Mouse (Mus musculus) mature B cell (primary cell): Measurements from ENCODE around the gene Map2k2.

Source experiments
- in situ Hi-C: fragments of 300-500 bp; cut with MboI; formaldehyde crosslinking; loops from 2 replicates; pipeline ENCODE4 v1.14.3; 2019

The Map2k2 gene

DNA sequence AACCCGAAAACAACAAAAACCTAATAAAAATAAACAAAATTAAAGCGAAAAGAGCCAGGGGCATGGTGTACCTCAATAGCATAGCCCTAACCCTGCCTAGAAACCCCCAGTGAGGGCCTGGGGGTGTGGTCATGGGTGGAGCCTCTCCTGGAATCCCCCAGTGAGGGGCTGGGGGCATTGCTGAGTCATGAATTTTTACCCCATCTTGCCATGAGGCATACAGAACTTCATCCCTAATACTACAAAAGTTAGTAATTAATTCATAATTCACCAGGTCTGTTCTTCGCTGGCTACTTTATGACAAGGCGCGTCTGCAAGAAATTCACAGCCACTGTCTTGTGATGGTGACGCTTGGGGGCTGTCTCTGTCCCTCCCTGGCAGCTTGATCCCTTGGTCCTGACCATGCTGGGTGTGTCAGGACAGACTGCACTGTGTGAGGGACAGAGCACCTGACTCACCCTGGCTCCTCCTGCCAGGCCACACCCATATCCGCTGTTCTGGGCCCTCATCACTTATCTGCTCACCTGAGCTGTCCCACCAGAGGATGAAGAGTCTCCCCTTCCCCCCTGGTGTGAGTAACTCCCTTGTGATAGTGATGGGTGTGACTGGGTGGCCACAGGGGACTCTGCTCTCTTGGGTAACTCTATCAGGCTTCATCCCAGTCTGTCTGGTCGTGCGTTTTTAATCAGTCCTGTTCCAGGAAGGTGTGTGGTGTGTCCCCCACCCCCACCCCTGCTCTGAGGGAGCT is 10.6 kb upstream of the Map2k2 start:
- in situ Hi-C loops = no loop called here

DNA sequence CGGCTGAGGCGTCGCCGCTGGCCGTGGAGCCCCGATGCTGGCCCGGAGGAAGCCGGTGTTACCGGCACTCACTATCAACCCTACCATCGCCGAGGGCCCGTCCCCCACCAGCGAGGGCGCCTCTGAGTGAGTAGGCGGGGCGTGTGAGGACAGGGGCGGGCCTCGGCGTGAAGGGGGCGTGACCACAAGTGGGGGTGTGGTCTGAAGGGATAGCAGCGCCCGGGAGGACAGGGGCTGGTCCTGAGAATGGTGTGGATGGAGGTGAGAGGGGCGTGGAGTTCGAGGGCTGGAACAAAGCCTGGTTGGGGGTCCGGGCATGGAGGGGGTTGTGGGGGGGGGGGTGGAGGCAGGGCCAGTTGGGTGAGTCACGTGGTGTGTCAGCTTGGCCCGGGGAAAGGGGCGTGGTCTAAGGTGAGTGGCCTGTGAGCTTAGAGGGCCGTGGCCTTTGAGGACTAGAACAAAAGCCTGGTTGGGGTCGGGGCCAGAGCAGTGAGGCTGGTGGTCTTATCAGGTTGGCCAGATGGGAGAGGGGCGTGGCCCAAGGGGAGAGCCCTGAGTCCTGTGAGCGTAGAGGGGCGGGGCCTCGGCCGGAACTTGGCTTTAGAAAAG is 502 bp downstream of the Map2k2 start:
- in situ Hi-C loops = no loop called here

DNA sequence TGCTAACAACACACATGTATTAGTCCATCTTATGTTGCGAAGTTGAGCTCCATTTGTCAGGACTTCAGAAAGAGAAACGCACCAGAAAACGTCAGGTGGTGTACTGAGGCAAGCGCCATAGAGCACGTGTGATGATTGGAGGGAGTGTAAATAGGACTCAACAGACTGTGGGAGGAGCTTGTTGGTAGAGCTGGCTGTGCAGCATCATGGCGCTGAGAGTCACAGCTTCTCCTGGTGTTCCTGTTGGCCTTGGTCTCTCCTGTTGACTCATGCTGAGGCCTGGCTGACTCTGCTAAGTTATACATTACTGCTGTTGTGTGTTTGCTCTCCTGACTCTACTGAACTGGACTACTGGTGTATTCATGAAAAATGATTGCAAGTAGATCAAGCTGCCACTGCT is 7.2 kb downstream of the Map2k2 start:
- in situ Hi-C loops = no loop called here

DNA sequence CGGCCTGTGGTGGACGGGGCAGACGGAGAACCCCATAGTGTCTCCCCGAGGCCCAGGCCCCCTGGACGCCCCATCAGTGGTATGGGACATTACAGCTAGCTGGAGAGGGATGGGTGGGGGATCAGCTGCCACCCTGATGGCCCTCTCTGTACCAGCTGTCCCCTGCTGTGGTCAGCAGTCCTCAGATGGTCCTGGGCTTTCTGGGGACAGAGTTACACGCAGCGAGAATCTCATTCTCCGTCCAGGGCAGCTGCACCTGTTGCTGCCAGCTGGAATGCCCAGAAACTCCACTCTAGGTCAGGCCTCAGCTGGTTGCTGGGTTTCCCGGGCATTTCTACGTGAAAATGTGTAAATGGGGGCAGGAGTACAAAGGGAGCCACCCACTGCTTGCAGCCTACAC is 13.9 kb downstream of the Map2k2 start:
- in situ Hi-C loops = no loop called here

DNA sequence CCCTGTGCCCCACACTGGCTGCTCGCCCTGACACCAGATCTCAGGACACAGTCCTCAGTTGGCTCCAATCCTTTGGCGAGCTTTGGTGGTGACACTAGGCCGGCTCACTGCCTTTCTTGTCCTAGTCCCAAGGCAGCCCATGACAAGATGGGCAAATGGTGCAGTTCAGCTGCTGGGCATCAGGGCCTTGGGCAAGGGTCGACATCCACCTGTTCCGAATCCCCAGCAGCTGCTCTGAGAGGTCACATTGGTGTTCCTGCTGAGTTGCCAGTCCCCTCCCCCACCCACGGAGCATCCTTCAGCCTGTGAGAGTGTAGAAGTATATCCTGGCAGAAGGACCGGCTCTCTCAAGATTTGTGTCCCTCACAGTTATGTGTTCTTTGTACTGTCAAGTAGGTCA is 14.9 kb downstream of the Map2k2 start:
- in situ Hi-C loops = no loop called here

DNA sequence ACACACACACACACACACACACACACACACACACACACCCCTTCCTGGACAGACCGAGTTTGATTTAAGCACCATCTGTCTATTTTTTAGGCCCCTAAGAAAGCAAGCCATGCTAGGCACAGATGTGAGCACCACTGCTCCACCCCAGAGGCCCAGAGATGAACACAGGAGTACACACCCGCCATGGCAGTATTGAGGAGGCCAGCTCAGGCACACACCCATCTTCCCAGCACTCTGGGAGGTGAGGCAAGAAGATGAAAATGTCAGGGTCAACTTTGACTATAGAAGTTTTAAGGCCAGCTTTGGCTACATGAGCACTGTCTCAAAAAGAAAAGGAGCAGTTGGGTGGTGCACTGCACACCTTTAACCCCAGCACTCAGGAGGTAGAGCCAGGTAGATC is 17.2 kb downstream of the Map2k2 start:
- in situ Hi-C loops = no loop called here

DNA sequence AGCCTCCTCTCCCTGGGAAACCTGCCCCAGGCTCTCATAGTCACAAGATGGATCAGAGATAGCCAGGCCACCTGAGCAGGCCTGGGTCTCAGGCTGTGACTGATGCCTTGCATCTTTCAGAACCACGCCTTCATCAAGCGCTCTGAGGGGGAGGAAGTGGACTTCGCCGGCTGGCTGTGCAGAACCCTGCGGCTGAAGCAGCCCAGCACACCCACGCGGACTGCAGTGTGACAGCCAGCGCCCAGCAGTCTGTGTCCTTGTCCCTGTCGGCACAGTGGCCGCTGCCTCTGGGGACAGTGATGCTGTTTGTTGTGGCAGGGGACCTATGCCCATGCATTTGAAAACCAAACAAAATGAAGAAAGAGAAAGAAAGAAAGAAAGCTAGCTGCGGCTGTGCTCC is 17.8 kb downstream of the Map2k2 start:
- in situ Hi-C loops = no loop called here

DNA sequence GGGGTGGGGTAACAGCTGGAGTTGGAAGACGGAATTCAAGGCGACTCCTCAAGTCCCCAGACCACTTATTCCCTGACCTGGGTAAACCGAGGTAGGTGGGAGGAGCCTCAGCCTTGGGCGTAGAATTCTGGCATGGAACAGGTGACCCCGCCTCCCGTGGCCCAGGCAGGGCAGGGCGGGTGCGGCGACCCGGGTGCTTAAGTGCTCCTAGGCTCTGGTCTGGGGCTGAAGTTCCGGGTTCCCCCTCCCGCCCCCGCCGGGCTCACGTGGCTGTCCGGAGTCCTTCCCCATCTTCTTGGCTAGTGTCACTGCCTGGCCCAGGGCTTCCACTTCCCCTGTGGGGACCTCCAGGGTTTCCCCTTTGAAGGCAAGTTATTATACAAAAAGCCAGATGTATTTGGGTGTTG is 28.5 kb downstream of the Map2k2 start:
- in situ Hi-C loops = no loop called here

DNA sequence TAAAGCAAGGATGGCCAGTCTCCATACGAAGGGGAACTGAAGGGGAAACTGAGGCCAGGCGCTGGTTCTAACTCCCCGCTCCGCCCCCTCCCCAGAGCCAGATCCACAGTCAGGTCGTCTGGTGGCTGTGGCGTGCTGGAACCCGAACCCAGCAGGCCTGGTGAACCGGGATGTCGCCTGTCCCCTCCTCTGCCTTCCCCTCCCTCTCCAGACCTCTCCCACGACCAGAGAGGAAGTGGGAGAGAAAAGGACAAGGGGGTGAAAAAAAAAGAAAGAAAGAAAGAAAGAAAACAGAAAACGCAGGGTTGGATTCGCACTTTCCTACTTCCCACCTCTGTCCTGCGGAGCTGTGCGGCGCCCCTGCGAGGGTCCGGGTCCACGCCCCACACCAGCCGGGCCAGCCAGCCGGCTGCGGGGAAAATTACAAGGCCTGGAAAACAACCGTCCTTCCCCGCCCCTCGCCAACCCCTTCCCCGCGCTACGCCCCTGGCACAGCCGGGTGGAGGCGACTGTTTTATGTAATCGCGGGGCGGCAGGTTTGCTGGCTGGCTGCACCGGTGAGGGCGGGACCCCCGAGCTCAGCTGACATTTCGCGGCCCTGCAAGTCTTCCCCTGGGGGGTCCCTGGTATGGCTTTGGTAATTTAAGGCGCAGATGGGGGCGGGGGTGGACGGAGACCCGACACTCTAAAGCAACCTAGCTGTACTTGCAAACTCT is 29.4 kb downstream of the Map2k2 start, which contains the start of gene Zbtb7a:
Gene Zbtb7a, plus strand, starts transcription at position 255 of the 716 bp plus-strand sequence.
- in situ Hi-C loops = loop anchor here (5.0 kb wide), 1 partner anchor 37 kb away; no protein-coding TSS in a partner anchor

DNA sequence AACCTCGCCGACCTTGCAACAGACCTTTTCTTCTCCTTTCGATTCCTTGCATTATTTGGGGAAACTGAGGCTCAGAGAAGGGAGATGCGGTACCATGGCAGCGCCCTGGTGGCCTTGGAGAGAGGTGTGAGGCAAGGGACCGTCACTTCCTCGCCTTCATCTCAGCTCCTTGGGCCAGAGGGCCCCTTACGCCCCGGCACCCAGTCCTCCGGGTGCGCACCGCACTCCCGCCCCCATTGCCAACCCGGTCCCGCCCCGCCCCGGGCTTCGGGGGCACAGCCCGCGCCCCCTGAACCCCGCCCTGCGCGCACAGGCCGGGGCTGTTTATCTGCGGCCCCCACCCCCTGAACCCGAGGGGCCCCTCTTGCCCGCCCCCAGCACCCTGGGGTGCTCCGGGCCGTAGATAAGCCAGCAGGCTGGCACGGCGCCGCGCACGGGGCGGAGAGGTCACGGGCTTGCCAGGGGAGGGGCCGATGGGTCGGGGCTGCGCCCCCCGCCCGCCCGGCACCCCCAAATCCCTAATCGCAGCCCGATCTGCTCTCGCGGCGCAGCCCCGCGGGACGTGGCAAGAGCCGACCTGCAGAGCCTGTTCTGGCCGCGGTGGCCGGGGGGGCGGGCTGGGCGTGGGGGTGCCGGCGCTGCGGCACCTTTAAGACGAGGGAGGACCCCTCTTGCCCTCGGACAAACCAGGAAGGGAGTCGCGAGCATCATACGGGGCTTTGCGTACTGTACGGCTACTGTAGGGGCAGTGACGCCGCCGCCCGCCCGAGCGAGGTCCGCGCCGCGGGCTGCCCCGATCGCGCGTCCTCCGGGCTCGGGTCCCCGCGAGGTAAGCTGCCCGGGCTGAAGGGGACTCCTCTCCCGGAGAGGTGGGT is 30.4 kb downstream of the Map2k2 start:
- in situ Hi-C loops = loop anchor here (5.0 kb wide), 1 partner anchor 36 kb away; no protein-coding TSS in a partner anchor

DNA sequence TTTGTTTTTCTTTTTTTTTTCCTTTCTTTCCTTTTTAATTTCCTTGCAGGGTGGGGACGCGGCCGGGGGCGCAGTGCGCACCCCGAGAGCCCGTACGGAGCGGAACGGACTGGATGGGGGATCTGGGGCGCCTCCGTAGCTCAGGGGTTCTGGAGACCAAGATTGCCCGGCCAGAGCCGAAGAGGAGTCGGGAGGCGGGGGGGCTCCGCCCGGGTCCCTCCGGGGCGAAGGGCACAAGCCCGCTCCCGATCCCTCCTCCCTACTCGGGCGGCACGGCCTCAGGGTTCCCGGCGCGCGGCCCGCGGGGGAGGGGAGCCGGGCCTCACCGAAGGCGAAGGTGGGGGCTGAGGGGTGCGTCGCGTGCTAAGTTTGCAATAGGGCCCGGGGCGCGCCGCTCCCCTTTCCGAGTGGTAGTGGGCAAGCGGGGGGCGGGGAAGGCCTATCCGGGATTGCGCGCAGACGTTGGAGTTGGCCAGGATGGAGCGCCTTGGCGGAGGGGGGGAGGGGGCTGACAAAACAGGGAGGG is 31.1 kb downstream of the Map2k2 start:
- in situ Hi-C loops = loop anchor here (5.0 kb wide), 1 partner anchor 36 kb away; no protein-coding TSS in a partner anchor

DNA sequence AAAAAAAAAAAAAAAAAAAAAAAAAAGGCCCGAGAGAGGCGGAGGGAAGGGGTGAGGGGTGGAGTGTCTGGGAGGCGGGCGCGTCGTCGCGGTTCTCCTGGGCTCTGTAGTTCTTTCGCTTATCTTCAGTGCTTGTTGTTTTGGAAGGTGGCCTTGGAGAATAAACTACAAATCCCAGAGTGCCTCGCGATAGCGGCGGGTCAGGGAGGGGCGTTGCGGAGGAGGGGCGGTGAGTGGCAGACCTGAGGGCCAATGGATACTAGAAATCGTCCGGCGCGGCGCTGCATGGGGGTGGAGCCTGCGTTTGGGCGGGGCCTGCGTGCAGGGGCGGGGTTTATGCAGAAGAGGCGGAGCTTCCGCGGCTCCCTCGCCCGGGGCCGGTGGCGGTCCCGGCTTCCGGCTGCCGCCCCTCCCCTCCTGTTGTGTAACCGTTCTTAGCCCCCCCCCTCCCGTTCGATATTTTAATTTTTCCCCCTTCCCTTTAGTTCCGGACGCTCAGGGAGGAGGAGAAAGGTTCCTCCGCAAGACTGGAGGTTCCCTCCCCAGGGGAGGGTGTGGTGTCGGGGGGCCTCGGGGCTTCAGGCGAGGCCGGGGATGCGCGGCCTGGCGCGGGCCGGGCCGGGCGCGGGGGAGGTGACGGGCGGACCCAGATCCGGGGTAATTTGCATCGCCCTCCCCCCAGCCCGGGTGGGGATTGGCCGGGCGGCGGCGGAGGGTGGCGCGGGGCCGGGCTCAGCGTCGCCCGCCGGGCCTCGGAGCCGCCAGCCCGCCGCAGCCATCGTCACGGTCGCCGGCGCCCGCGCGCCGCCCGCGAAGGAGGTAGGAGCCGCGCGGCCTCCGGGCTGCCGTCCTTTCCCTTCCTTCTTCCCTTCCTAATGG is 31.8 kb downstream of the Map2k2 start:
- in situ Hi-C loops = loop anchor here (5.0 kb wide), 1 partner anchor 35 kb away; no protein-coding TSS in a partner anchor

DNA sequence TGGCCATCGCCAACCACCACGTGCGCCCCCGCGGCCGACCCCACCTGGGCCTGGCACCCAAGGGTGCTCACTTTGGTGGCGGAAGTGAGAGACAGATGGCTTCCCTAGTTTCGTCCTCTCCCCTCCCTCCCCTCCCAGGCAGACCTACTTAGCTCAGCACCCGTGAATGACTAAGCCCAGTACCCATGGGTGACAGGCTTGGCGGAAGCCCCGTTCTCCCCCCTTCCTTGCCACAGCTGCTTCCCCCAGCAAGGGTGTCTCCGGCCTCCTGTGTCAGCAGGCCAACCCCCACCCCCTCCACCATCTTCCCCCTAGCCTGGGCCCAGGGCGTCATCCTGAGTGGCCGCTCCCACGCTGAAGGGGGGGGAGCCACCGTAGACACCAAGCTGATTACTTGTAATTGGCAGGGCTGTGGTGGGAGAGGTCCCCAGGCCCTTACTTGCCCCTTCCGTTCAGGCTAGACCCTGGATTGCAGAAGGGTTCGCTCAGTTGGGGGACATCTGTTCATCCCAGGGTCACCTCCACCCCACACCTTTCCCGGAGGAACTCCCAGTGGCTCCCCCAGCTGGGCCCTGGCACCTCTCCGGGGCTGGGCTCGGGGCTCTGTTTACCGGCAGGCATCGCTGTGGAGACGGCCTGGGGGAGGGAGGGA is 32.5 kb downstream of the Map2k2 start:
- in situ Hi-C loops = loop anchor here (5.0 kb wide), 1 partner anchor 34 kb away; no protein-coding TSS in a partner anchor

DNA sequence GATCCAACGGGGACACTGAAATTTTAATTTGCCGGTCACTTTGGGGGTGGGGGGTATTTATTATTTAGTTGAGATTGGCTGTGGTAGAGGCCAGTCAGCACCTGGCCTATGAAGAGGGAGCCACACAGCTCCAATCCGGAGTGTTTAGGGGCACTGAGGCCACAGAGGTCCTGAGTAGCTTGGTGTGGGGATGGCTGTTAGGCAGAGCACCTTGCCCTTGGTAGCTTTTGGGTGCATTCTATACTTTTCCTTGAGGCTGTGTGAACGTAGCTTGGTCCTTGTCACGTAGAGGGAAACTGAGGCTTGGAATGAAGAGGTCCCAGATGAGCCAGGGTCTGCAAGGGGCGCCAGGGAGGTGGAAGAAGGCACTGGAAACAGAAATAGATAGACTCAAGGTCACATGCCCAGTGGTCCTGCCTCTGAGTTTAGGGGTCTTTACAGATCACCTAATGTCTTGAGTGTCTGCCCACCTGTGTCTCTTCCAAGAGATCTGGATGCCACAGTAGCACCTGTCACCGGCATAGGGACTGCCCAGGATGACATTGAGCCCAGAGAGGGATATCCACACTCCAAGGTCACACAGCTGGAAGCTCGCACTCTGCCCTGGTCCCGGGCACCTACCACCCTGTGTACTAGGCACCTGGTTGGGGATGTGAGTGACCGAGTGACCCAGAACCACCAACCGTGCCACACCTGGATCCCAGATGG is 33.3 kb downstream of the Map2k2 start:
- in situ Hi-C loops = loop anchor here (5.0 kb wide), 1 partner anchor 33 kb away; no protein-coding TSS in a partner anchor

DNA sequence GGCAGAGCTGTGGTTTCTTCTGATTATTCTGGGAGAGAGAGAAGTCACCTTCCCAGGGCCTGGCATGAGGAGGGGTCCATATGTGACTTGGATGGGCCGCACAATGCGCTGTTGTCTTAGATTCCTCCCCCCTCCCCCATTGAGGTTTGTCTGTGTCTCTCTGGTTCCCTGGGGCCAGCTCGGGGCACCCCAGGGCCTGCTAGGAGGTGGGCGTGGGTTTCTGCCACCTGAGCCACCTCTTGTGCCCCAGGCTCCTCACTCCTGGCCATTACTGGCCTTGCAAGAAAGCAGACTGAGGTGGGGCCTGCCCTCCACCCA is 33.8 kb downstream of the Map2k2 start:
- in situ Hi-C loops = loop anchor here (5.0 kb wide), 1 partner anchor 33 kb away; no protein-coding TSS in a partner anchor

DNA sequence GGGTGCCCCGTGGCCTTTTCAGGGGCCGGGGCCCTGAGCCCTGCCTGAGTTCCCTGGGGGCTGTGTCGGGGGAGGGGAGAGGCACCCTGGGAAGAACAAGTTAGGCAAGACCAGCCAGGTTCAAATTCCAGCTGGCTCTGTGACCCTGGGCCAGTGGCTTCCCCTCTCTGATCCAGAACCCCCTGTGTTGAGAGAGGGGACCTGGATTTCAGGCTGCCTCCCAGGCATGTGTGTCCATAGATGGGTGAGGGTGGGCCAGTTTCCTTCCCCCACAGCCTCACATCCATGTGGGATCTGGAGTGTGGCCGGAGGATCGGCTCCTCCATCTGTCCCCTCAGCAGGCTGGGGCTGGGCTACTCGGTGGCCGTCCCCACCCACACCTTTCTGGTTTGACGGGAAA is 34.3 kb downstream of the Map2k2 start:
- in situ Hi-C loops = no loop called here

DNA sequence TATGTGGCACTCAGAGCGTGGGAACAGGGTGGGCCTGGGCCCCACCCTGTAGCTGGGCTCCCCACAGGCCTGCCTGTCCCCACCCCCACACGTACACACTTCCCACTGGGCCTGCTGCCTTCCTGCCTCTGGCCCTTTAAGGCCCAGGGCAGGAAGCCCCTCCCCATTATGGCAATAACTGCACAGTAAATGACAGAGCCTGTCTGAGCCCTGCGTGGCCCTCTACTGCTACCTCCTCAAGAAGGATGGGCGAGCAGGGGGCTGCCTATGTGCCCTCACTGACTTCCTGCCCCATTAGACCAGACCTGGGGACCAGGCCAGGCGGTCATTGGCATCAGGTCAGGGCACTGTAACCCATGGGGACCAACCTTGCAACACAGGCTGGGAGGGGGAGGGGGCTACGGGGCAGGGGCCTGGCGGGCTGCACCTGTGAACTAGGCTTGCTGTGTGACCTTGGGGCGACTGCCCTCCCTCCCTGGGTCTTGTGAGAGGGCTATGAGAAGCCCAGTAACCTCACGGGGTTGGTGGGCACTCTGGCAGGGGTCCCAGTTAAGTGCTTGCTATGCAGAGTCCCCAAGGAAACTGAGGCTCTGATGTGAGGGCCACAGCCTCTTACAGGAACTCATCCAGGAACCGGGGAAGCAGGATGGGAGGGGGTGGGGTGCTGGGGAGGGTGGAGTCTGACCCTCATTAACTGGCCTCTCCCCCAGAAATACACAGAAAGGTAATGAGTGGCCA is 35.2 kb downstream of the Map2k2 start:
- in situ Hi-C loops = no loop called here

DNA sequence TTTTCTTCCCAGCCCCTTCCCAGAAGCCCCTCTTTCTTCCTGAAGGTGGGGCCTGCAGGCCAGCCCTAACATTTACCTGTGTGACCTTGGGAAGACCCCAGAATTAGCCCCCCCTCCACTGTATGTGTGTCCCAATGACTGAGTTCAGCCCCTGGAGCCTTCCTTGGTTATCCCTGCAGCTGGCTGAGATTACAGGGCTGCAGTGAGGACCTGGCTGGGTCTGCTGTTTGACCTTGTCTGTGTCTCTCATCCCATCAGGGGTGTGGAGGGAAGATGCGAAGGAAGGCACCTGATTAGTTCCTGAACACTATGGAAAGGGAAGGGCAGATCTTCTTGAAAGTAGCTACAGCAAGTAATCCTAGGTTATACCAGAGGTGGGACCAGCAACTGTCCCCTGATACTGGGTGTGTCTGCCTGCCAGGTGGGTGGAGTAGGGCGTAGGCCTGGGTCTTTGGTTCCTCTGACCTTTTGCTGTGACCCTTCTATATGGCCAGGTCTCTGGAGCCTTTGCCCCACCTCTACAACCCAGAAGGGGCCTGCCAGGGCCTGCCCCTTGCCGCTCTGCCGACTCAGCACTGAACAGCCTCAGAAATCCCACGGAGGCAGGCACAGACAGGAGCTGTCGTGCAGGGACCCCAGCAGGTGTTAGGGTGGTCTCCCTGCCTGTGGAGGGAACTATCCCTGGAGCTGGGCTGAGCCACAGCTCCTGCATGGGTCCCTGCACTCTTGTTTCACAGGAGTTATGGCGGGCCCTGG is 35.9 kb downstream of the Map2k2 start:
- in situ Hi-C loops = no loop called here
